Mouse (Mus musculus) forebrain, embryonic 13.5 days (tissue): ENCODE data around the gene 1700003F12Rik. TPM values are rescaled to one million over a fixed set of nuclear protein-coding genes. Genes with fewer than 3 reads are reported as not detected.

Experiments
- ATAC-seq: fragments of 200-750 bp; cut with Nextera tagmentation; 2 replicates; pipeline ENCODE4 v1.8.0; 2017
- H3K27ac ChIP-seq: fragments of 300-500 bp; sonication (generic); 2 replicates; pipeline ENCODE4 v1.5.1; 2015; ENCODE audit warnings: inconsistent platforms, mild to moderate bottlenecking, moderate library complexity
- H3K27me3 ChIP-seq: fragments of 300-500 bp; sonication (generic); 2 replicates; pipeline ENCODE4 v1.6.1; 2015; ENCODE audit warnings: mild to moderate bottlenecking, inconsistent platforms
- H3K36me3 ChIP-seq: fragments of 300-500 bp; sonication (generic); 2 replicates; pipeline ENCODE4 v1.6.1; 2015; ENCODE audit warnings: mild to moderate bottlenecking, inconsistent platforms; ENCODE audit not compliant: poor library complexity, severe bottlenecking
- H3K4me1 ChIP-seq: fragments of 300-500 bp; sonication (generic); 2 replicates; pipeline ENCODE4 v1.6.1; 2015; ENCODE audit warnings: inconsistent platforms
- H3K4me2 ChIP-seq: fragments of 300-500 bp; sonication (generic); 2 replicates; pipeline ENCODE4 v1.6.1; 2015; ENCODE audit warnings: inconsistent platforms, mild to moderate bottlenecking, moderate library complexity
- H3K4me3 ChIP-seq: fragments of 300-500 bp; sonication (generic); 2 replicates; pipeline ENCODE4 v1.5.1; 2015; ENCODE audit warnings: mild to moderate bottlenecking, inconsistent platforms
- H3K9ac ChIP-seq: fragments of 300-500 bp; sonication (generic); 2 replicates; pipeline ENCODE4 v1.6.1; 2015; ENCODE audit warnings: mild to moderate bottlenecking, inconsistent platforms
- H3K9me3 ChIP-seq: fragments of 300-500 bp; sonication (generic); replicated peaks from 2 replicates; pipeline ENCODE4 v1.6.1; 2016; ENCODE audit warnings: inconsistent platforms
- WGBS: fragments of 180-500 bp; shearing (Covaris S2); methylation state at CpG from one replicate; pipeline ENCODE4 v1.1.7; 2015; 5-methylcytosine and 5-hydroxymethylcytosine counted together
- polyA plus RNA-seq: library from polyadenylated mRNA; unstranded; fragments of >200 nt; fragmentation: Nextera tagmentation; extraction: Ambion mirVana; gene quantifications from 2 replicates; pipeline ENCODE4 v1.2.1, GENCODE M21; 2015

1700003F12Rik gene
- polyA plus RNA-seq, 1 experiment from 2014 or later: 1.4 TPM

GRCm38 (mm10) chr2:154581421-154581820 is 34.5 kb downstream of the 1700003F12Rik start:
- Histone ChIP-seq H3K9ac (no peak overlapping the region), H3K27me3 (no peaks in the 10 kb centered on the region), H3K9me3 (no peaks in the 10 kb centered on the region), H3K27ac (no peak overlapping the region), H3K4me2 (no peak overlapping the region), H3K4me1 (peaks cover 42% of the 10 kb centered on the region), H3K4me3 (no peak overlapping the region), H3K36me3 (no peaks in the 10 kb centered on the region)
- 91% methylated on average over 1 of the region's 1 CpGs for WGBS
- ATAC-seq: no peak

GRCm38 (mm10) chr2:154583906-154584872 is 37.3 kb downstream of the 1700003F12Rik start:
- 58% methylated on average over 15 of the region's 15 CpGs for WGBS
- H3K27me3 ChIP-seq: no peaks in the 10 kb centered on the region
- no peaks in the 10 kb centered on the region for H3K9me3 ChIP-seq
- H3K4me3 ChIP-seq: no peak overlapping the region
- H3K4me2 ChIP-seq: peak overlapping the region; percentile 14
- no peak overlapping the region for H3K9ac ChIP-seq
- no peaks in the 10 kb centered on the region for H3K36me3 ChIP-seq
- H3K27ac ChIP-seq: peak overlapping the region; percentile 84
- ATAC-seq: peak; percentile 96
- H3K4me1 ChIP-seq: peaks cover 27% of the 10 kb centered on the region

GRCm38 (mm10) chr2:154584931-154585601 is 38.2 kb downstream of the 1700003F12Rik start:
- Histone ChIP-seq H3K36me3 (no peaks in the 10 kb centered on the region), H3K9me3 (no peaks in the 10 kb centered on the region), H3K4me3 (no peak overlapping the region), H3K27me3 (no peaks in the 10 kb centered on the region), H3K27ac (peak overlapping the region; percentile 84), H3K4me1 (peaks cover 27% of the 10 kb centered on the region), H3K4me2 (no peak overlapping the region), H3K9ac (no peak overlapping the region)
- WGBS: 60% methylated on average over 17 of the region's 17 CpGs
- ATAC-seq: no peak

- H3K4me1 ChIP-seq: peaks cover 27% of the 10 kb centered on the region
- 74% methylated on average over 5 of the region's 5 CpGs for WGBS
- H3K9ac ChIP-seq: no peak overlapping the region
- H3K9me3 ChIP-seq: no peaks in the 10 kb centered on the region
- no peaks in the 10 kb centered on the region for H3K36me3 ChIP-seq
- no peak overlapping the region for H3K27ac ChIP-seq
- H3K27me3 ChIP-seq: no peaks in the 10 kb centered on the region
- ATAC-seq: no peak
- H3K4me2 ChIP-seq: no peak overlapping the region
- H3K4me3 ChIP-seq: no peak overlapping the region
These were observed 39.5 kb downstream of the 1700003F12Rik start for GRCm38 (mm10) chr2:154586405-154586804.

- 80% methylated on average over 4 of the region's 4 CpGs for WGBS
- peaks cover 3% of the 10 kb centered on the region; the same call in 1 of the 2 replicates for H3K9me3 ChIP-seq
These were observed 42.2 kb downstream of the 1700003F12Rik start for GRCm38 (mm10) chr2:154589051-154589450.

GRCm38 (mm10) chr2:154591239-154591638 is 44.4 kb downstream of the 1700003F12Rik start:
- Histone ChIP-seq H3K36me3 (no peaks in the 10 kb centered on the region), H3K9me3 (peaks cover 3% of the 10 kb centered on the region; the same call in 1 of the 2 replicates), H3K27me3 (no peaks in the 10 kb centered on the region), H3K27ac (no peak overlapping the region), H3K4me1 (no peaks in the 10 kb centered on the region), H3K4me3 (no peak overlapping the region), H3K9ac (no peak overlapping the region), H3K4me2 (no peak overlapping the region)
- 88% methylated on average over 3 of the region's 3 CpGs for WGBS
- no peak for ATAC-seq

More at GRCm38 (mm10) chr2:154589051-154589450, 42.2 kb downstream of the 1700003F12Rik start:
- Histone ChIP-seq H3K9ac (no peak overlapping the region), H3K4me3 (no peak overlapping the region), H3K27me3 (no peaks in the 10 kb centered on the region), H3K36me3 (no peaks in the 10 kb centered on the region), H3K4me1 (peaks cover 18% of the 10 kb centered on the region), H3K27ac (no peak overlapping the region), H3K4me2 (no peak overlapping the region)
- no peak for ATAC-seq

- Histone ChIP-seq H3K4me1 (no peaks in the 10 kb centered on the region), H3K9me3 (peaks cover 3% of the 10 kb centered on the region; the same call in 1 of the 2 replicates), H3K9ac (no peak overlapping the region), H3K4me3 (no peak overlapping the region), H3K27me3 (no peaks in the 10 kb centered on the region), H3K27ac (no peak overlapping the region), H3K4me2 (no peak overlapping the region), H3K36me3 (no peaks in the 10 kb centered on the region)
- no peak for ATAC-seq
- 69% methylated on average over 3 of the region's 3 CpGs for WGBS
These were observed 46.1 kb downstream of the 1700003F12Rik start for GRCm38 (mm10) chr2:154593025-154593424.

GRCm38 (mm10) chr2:154595775-154596174 is 48.9 kb downstream of the 1700003F12Rik start:
- Histone ChIP-seq H3K4me3 (no peak overlapping the region), H3K27me3 (no peaks in the 10 kb centered on the region), H3K36me3 (no peaks in the 10 kb centered on the region), H3K4me2 (no peak overlapping the region), H3K9ac (no peak overlapping the region), H3K9me3 (peaks cover 3% of the 10 kb centered on the region; the same call in 1 of the 2 replicates), H3K27ac (no peak overlapping the region), H3K4me1 (no peaks in the 10 kb centered on the region)
- no peak for ATAC-seq
- 80% methylated on average over 5 of the region's 5 CpGs for WGBS

- no peaks in the 10 kb centered on the region for H3K27me3 ChIP-seq
- H3K36me3 ChIP-seq: no peaks in the 10 kb centered on the region
- no peak overlapping the region for H3K9ac ChIP-seq
- no peak for ATAC-seq
- H3K27ac ChIP-seq: no peak overlapping the region
- no peak overlapping the region for H3K4me2 ChIP-seq
- 86% methylated on average over 3 of the region's 3 CpGs for WGBS
- peaks cover 3% of the 10 kb centered on the region; the same call in 1 of the 2 replicates for H3K9me3 ChIP-seq
- H3K4me3 ChIP-seq: no peak overlapping the region
- no peaks in the 10 kb centered on the region for H3K4me1 ChIP-seq
These were observed 50.5 kb downstream of the 1700003F12Rik start for GRCm38 (mm10) chr2:154597399-154597798.

Other genes starting within 250 kb of the 1700003F12Rik start
- gene Bpifb9b, start 239.9 kb upstream of the 1700003F12Rik start, polyA plus RNA-seq: not detected in 2 replicates
- gene Cdk5rap1, start 174.1 kb upstream of the 1700003F12Rik start, polyA plus RNA-seq: 16.0 and 17.4 TPM in 2 replicates
- 3.8 and 4.1 TPM in 2 replicates for gene Snta1, start 139.0 kb upstream of the 1700003F12Rik start, polyA plus RNA-seq
- 69.4 and 79.1 TPM in 2 replicates for gene Cbfa2t2, start 110.6 kb upstream of the 1700003F12Rik start, polyA plus RNA-seq
- gene Actl10, start 4.7 kb downstream of the 1700003F12Rik start, polyA plus RNA-seq: 0.49 and 0.68 TPM in 2 replicates
- 19.8 and 25.4 TPM in 2 replicates for gene Necab3, start 11.8 kb downstream of the 1700003F12Rik start, polyA plus RNA-seq
- 20.8 and 22.8 TPM in 2 replicates for gene E2f1, start 22.8 kb downstream of the 1700003F12Rik start, polyA plus RNA-seq
- gene Pxmp4, start 56.6 kb downstream of the 1700003F12Rik start, polyA plus RNA-seq: 10.7 and 13.0 TPM in 2 replicates
- 1.5 and 2.0 TPM in 2 replicates for gene Zfp341, start 66.2 kb downstream of the 1700003F12Rik start, polyA plus RNA-seq
- 0.79 and 0.88 TPM in 2 replicates for gene 4930519P11Rik, start 66.4 kb downstream of the 1700003F12Rik start, polyA plus RNA-seq
- gene Chmp4b, start 104.6 kb downstream of the 1700003F12Rik start, polyA plus RNA-seq: 22.4 and 24.9 TPM in 2 replicates
- not detected in 2 replicates for gene Gm14214, start 222.9 kb downstream of the 1700003F12Rik start, polyA plus RNA-seq
- gene Raly, start 244.0 kb downstream of the 1700003F12Rik start, polyA plus RNA-seq: 33.1 and 41.4 TPM in 2 replicates
- gene a, start 244.3 kb downstream of the 1700003F12Rik start, polyA plus RNA-seq: 0.39 and 0.49 TPM in 2 replicates